Mouse (Mus musculus) spleen, postnatal 36 days (tissue): ENCODE measurements at regions not wholly inside any gene's neighbourhood (a gene's known extent, or its start where the extent isn't known, plus 50 kb on each side); places are given as distances from the start of the nearest gene placed in this dataset.
A peak's percentile ranks its signal among the peaks of the same experiment; 100 is the strongest.

Experiments
- DNase-seq, 2 experiments: peaks; one replicate each; pipeline ENCODE4 v3.0.0; 2022; ENCODE audit warnings: low spot score in 2 of 2, mixed read lengths in 1 of 2

- no peak for DNase-seq
Observed at GRCm38 (mm10) chr5:75829850-75830625, 148.2 kb downstream of the Kdr start.

- no peak for DNase-seq
Observed at GRCm38 (mm10) chr5:75828332-75828731, 149.9 kb downstream of the Kdr start.

GRCm38 (mm10) chr5:75826283-75827098 is 151.8 kb downstream of the Kdr start:
- DNase-seq = no peak

GRCm38 (mm10) chr5:75825576-75825975 is 152.7 kb downstream of the Kdr start:
- no peak for DNase-seq

GRCm38 (mm10) chr5:75824660-75825059 is 153.6 kb downstream of the Kdr start:
- DNase-seq = no peak

- no peak for DNase-seq
Observed at GRCm38 (mm10) chr5:75823646-75824045, 154.6 kb downstream of the Kdr start.

GRCm38 (mm10) chr5:75817396-75817795 is 160.9 kb downstream of the Kdr start:
- DNase-seq = no peak

- DNase-seq = no peak
Observed at GRCm38 (mm10) chr5:75814393-75814984, 163.8 kb downstream of the Kdr start.

- DNase-seq = no peak
Observed at GRCm38 (mm10) chr5:75812686-75813085, 165.6 kb downstream of the Kdr start.

GRCm38 (mm10) chr5:75808551-75809332 is 169.5 kb downstream of the Kdr start:
- peak; percentile 18 to 25 for DNase-seq

- no peak for DNase-seq
Observed at GRCm38 (mm10) chr5:75805011-75805410, 173.2 kb downstream of the Kdr start.

GRCm38 (mm10) chr5:75804340-75804739 is 173.9 kb downstream of the Kdr start:
- no peak for DNase-seq

- no peak for DNase-seq
Observed at GRCm38 (mm10) chr5:75803012-75803411, 175.2 kb downstream of the Kdr start.

GRCm38 (mm10) chr5:75800040-75800989 is 177.9 kb downstream of the Kdr start:
- no peak for DNase-seq

GRCm38 (mm10) chr5:75799627-75800026 is 178.6 kb downstream of the Kdr start:
- DNase-seq = no peak

- DNase-seq = no peak
Observed at GRCm38 (mm10) chr5:75793184-75793583, 185.1 kb downstream of the Kdr start.

GRCm38 (mm10) chr5:75791738-75792137 is 186.5 kb downstream of the Kdr start:
- DNase-seq = peak; percentile 13 to 28

- no peak for DNase-seq
Observed at GRCm38 (mm10) chr5:75788087-75788486, 190.2 kb downstream of the Kdr start.

GRCm38 (mm10) chr5:75786196-75786595 is 192.1 kb downstream of the Kdr start:
- no peak for DNase-seq

- DNase-seq = no peak
Observed at GRCm38 (mm10) chr5:75784998-75785593, 193.2 kb downstream of the Kdr start.
